Mouse (Mus musculus) olfactory bulb, adult 2 months (tissue): ENCODE results near the gene Gphb5. TPM values are rescaled to one million over a fixed set of nuclear protein-coding genes. Genes with fewer than 3 reads are reported as not detected.

Experiments used
- H3K27ac ChIP-seq: fragments of 200-500 bp; 2 replicates; pipeline ENCODE4 v1.5.1; 2012; ENCODE audit warnings: low read depth, low read length; ENCODE audit not compliant: insufficient read depth
- H3K4me1 ChIP-seq: fragments of 200-500 bp; 2 replicates; pipeline ENCODE4 v1.6.1; 2012; ENCODE audit warnings: low read length; ENCODE audit not compliant: control insufficient read depth, insufficient read depth
- H3K4me3 ChIP-seq: fragments of 200-500 bp; 2 replicates; pipeline ENCODE4 v1.5.1; 2012; ENCODE audit warnings: mild to moderate bottlenecking, low read depth, low read length, moderate library complexity; ENCODE audit not compliant: insufficient read depth
- CTCF ChIP-seq: fragments of 200-500 bp; IDR thresholded peaks from 2 replicates; pipeline ENCODE4 v1.5.1; 2012; ENCODE audit warnings: low read depth, mild to moderate bottlenecking, low read length, moderate library complexity; ENCODE audit not compliant: insufficient read depth
- POLR2A ChIP-seq: fragments of 200-500 bp; IDR thresholded peaks from 2 replicates; pipeline ENCODE4 v1.6.1; 2012; ENCODE audit warnings: mild to moderate bottlenecking, low read depth, low read length, moderate library complexity; ENCODE audit not compliant: insufficient read depth
- WGBS: fragments of 180-500 bp; shearing (Covaris S2); methylation state at CpG from one replicate; pipeline ENCODE4 v1.1.7; 2018; 5-methylcytosine and 5-hydroxymethylcytosine counted together
- polyA plus RNA-seq: library from polyadenylated mRNA; stranded (reverse); fragments of >200 nt; gene quantifications from 2 replicates; pipeline ENCODE4 v1.2.4, GENCODE M21; 2012; ENCODE audit warnings: low replicate concordance; ENCODE audit not compliant: missing spikeins, insufficient read depth, insufficient read length

Gene Gphb5
- polyA plus RNA-seq, 1 experiment: not detected

DNA sequence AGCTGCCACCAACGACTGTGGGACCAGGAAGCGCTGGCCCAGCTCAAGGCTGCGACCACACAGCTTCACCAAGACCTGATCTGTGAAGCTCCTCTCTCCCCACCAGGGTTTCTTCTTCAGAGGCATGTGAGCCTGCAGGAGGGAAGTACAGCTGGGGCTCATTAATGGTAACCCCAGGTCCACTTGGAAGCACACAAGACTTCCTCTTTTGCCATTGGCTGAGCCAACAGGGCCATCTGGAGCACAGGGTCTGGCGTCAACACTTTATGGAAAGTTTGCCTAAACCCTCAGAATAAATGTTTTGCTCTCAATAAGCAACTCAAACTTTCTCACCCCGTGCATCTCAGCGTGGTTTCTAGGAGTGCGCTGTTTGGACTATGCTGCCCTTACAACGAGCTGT lies 29.4 kb downstream of the Gphb5 start:
- TF ChIP-seq CTCF: no peak
- TF ChIP-seq POLR2A: no peak
- Histone ChIP-seq H3K4me1 (no peaks in the 10 kb centered on the region), H3K27ac (no peak overlapping the region), H3K4me3 (no peak overlapping the region)
- whole genome bisulfite sequencing: 89% methylated on average over 8 of the region's 8 CpGs

DNA sequence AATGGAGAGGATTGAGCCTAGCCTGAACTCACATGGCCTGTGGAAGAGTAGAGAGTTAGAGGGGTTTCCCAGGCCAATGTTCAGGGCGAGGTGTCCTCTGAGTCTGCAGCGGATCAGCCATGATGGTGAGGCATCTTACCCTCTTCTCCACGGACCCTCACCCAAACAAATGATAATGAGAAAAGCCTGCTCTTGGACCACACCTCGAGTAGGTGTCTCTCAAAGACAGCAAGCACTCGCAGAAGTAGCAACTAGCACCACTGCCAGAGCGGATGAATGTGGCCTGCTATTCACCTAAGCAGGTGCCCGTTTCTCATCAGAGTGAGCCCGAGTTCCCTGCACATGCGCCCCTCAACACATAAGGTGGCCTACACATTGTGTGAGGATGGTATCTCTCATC lies 29.9 kb downstream of the Gphb5 start:
- Histone ChIP-seq H3K4me3 (no peak overlapping the region), H3K4me1 (no peaks in the 10 kb centered on the region), H3K27ac (no peak overlapping the region)
- 94% methylated on average over 9 of the region's 9 CpGs for WGBS
- TF ChIP-seq POLR2A (no peak), CTCF (no peak)

DNA sequence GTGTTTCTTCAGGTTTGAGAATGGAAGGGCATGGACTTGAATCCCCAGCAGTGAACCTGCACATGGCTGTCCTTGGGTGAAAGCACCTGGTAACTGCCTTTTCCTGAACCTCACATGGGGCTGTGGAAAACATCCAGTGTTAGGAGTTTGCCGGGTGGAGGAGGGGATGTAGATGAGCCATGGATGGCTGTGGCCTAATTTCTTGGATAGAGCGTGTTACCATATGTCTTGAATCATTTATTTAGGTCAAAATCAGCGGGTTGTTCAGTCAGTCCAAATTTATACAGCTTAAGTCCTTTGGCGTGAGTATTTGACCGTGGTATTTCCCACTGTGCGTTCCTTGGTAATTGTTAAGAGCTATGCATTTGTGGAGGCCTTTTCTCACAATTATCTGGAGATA lies 40.5 kb downstream of the Gphb5 start:
- H3K27ac ChIP-seq: no peak overlapping the region
- 92% methylated on average over 6 of the region's 6 CpGs for WGBS
- TF ChIP-seq POLR2A (no peak), CTCF (no peak)
- no peak overlapping the region for H3K4me3 ChIP-seq
- H3K4me1 ChIP-seq: no peaks in the 10 kb centered on the region

DNA sequence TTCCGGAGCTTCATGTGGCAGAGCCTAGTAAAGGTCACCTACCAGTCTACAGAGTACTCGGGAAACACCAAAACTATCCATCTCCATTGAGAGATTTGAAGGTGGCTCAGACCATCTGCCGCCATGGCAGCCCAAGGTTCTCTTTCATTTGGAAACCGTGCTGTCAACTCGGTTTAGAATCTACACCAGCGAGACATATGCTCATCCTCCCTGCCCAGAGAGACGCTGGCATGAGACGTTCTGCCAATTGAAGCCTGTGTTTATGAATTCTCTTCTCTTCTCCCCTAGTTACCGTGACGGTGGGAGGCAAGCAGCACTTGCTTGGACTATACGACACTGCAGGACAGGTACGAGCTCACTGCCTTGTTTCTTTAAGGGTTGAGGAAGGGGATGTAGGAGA lies 41.5 kb downstream of the Gphb5 start:
- Histone ChIP-seq H3K4me3 (no peak overlapping the region), H3K27ac (no peak overlapping the region), H3K4me1 (no peaks in the 10 kb centered on the region)
- 96% methylated on average over 12 of the region's 12 CpGs for WGBS
- TF ChIP-seq CTCF (no peak), POLR2A (no peak)

DNA sequence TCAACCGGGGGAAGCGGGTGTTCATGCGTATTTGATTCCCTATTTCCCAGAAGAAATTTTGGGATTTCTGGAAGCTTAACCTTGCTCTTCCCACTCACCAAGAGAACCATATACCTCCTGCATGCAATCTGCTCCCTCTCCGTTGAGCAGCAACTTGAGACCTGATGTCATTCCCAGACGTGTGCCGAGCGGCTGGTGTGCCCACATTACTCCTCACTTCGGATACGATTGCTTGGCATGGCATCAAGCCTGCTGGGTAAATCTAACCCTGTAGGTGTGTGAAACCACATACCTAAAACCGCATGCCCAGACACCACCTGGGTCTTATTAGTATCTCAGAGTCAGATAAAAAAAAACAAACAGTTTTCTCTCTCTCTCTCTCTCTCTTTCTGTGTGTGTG lies 42.1 kb downstream of the Gphb5 start:
- Histone ChIP-seq H3K4me1 (no peaks in the 10 kb centered on the region), H3K27ac (no peak overlapping the region), H3K4me3 (no peak overlapping the region)
- TF ChIP-seq CTCF (no peak), POLR2A (no peak)
- 94% methylated on average over 10 of the region's 10 CpGs for WGBS

DNA sequence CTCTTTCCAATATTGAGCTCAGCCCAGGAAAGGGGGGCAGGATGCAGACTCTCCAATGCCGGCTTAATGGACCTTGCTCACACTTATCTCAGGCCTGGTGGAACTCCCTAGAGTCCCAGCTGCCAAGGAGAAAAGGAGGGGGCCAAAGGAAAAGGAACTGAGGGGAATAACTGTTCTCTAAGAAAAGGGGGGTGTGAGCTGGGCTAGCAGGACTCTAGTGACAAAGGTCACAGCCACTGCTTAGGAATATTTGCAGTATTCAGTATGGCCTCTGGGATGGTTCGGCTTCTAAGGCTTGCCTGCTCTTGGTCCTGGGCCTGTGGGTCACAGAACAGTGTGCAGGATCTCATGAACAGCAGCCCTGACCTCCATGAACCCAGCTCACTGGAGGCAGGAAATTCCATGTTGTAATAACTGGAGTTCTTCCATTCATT lies 47.1 kb downstream of the Gphb5 start:
- Histone ChIP-seq H3K4me1 (no peaks in the 10 kb centered on the region), H3K27ac (no peak overlapping the region), H3K4me3 (no peak overlapping the region)
- no peak for TF ChIP-seq CTCF
- no peak for TF ChIP-seq POLR2A
- 73% methylated on average over 2 of the region's 2 CpGs for WGBS

DNA sequence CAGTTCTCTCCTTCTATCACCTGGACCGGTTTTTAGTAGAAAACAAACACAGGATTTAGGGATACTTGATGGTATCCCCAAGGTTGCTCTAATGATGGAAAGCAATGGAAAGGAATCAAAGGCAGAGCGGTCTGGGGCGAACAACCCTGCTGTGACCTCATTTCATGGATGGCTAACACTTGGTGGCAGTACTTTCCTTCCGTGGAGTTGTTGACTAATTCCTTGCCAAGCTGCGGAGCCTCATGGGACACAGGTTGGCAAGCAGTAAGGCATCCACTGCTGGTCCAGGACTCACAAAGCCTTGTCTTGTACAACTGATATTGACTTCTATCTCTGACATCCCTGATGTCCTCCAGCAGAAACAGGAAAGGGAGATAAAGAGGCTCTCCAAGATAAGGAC lies 48.1 kb downstream of the Gphb5 start:
- no peak overlapping the region for H3K4me3 ChIP-seq
- WGBS: 71% methylated on average over 5 of the region's 5 CpGs
- TF ChIP-seq POLR2A: no peak
- no peaks in the 10 kb centered on the region for H3K4me1 ChIP-seq
- H3K27ac ChIP-seq: no peak overlapping the region

DNA sequence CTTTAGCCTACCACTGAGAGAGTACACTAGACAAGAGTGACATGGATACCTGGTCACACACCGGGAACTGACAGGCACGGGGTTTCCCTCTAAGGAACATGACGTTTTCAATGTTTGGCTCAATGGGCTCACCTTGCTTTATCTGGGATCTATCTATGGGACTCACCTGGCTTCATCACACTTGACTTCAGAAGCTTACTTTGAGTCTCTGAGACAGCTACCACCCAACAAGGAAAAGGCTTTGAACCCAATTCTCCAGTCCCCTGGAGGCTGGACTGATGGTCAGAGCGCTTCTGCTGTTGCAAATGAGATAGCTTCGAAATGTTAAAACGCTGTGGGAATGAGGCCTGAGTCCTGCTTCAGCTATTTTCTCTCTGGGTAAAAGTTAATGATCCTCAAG lies 49.2 kb downstream of the Gphb5 start:
- WGBS: 97% methylated on average over 6 of the region's 6 CpGs
- H3K27ac ChIP-seq: no peak overlapping the region
- H3K4me1 ChIP-seq: no peaks in the 10 kb centered on the region
- TF ChIP-seq CTCF (no peak), POLR2A (no peak)
- no peak overlapping the region for H3K4me3 ChIP-seq

DNA sequence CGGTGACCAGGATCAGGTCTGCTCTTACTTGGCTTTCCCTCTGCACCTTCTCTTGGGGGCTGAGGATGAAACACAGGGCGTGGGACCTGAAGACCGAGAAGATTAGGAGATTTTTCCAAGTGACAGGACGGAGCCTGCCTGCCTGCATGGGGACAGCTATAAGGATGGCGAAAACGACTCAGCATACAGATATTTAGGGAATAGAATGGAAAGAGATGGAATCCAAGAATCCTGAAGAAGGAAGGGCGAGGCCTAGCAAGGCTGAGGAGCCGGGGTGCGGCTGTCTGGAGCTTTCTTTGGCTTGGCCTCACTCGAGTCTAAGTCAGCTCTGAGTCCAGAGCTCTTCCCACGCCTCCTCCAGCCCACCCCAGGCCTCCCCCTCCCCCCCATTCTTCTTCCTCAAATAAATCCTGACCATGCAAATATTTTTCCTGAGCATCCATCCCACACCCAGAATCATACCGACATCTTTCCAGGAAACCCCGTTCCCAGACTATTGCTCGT lies 50.9 kb downstream of the Gphb5 start:
- TF ChIP-seq POLR2A: no peak
- TF ChIP-seq CTCF: no peak
- no peak overlapping the region for H3K27ac ChIP-seq
- 88% methylated on average over 14 of the region's 14 CpGs for WGBS
- no peak overlapping the region for H3K4me3 ChIP-seq
- H3K4me1 ChIP-seq: no peaks in the 10 kb centered on the region

DNA sequence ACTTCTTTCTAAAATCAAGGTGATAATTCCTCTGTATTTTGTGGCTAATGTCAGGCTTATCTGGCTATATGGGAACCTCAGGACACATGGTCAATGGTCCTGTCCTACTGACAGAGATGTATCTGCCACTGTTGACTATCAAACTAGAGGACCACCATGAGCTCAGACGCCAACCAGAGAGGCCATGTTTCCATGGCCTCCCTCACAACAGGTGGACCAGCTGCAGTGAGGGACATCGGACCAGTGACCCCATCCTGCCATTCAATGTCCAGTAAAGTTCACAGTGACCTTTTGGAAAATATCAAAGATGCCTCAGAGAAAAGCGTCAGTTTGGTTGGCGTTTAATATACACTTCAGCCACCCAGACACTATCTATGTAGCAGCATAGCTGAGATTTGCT lies 52.2 kb downstream of the Gphb5 start:
- Histone ChIP-seq H3K4me3 (no peak overlapping the region), H3K27ac (no peak overlapping the region), H3K4me1 (peaks cover 3% of the 10 kb centered on the region; the same call in 1 of the 2 replicates)
- 97% methylated on average over 4 of the region's 4 CpGs for WGBS
- TF ChIP-seq CTCF (no peak), POLR2A (no peak)
